In the genomic region with DNA sequence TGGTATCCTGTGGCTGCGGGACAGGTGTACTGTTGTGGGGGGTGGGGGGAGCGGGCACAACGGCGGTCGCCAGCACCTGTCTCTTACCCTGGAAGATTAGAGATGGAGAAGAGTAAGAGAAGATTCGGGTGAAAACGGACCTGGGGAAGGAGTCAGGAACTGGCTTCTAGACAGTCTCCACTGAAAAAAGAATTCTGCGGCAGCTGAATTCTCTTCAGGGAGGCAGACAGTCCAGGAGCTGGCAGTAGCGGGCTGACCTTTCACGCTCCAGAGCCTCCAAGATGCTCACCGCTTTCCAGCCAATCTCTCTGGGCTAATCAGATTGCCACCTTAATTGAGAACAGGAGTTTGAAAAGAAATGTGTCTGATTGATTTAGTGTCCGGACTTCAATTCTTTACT, we compare ENCODE assay signal across 7 mouse cellular contexts. TPM values are rescaled to one million over a fixed set of nuclear protein-coding genes. Genes with fewer than 3 reads are reported as not detected.
DNase-seq lines count a peak whose midpoint lies in the region; ATAC-seq and TF ChIP-seq lines count a peak whose summit lies in the region.

No protein-coding gene starts in this region.

- H3K4me1 ChIP-seq in kidney, embryonic 16.5 days (ENCODE audit: insufficient read depth, low read length) = peaks cover 13% of the 10 kb centered on the region
- H3K4me1 ChIP-seq in hindbrain, embryonic 14.5 days (replicated peaks; ENCODE audit: control insufficient read depth, insufficient read depth, low read length) = peaks cover 30% of the 10 kb centered on the region
- peaks cover 27% of the 10 kb centered on the region for H3K4me1 ChIP-seq in olfactory bulb, adult 2 months (ENCODE audit: control insufficient read depth, insufficient read depth, low read length)
- H3K4me1 ChIP-seq in intestine, postnatal 0 days (replicated peaks; ENCODE audit: control insufficient read depth, insufficient read depth, low read length) = no peaks in the 10 kb centered on the region

- no peaks in the 10 kb centered on the region for H3K27me3 ChIP-seq in kidney, embryonic 16.5 days (ENCODE audit: insufficient read depth, low read length)
- no peaks in the 10 kb centered on the region for H3K27me3 ChIP-seq in hindbrain, embryonic 14.5 days (ENCODE audit: control insufficient read depth, insufficient read depth, low read length)
- no peaks in the 10 kb centered on the region for H3K27me3 ChIP-seq in intestine, postnatal 0 days (replicated peaks; ENCODE audit: control insufficient read depth, insufficient read depth, low read length)

- WGBS in kidney, embryonic 16.5 days = 59% methylated on average over 12 of the region's 12 CpGs
- 46% methylated on average over 12 of the region's 12 CpGs for WGBS in hindbrain, embryonic 14.5 days
- WGBS in olfactory bulb, adult 2 months = 63% methylated on average over 12 of the region's 12 CpGs
- 83% methylated on average over 12 of the region's 12 CpGs for WGBS in intestine, postnatal 0 days

- no peak for DNase-seq in kidney, postnatal 25 days
- DNase-seq in cerebellum, adult 18-20 months = peak; percentile 84 to 92
- no peak for DNase-seq in hindbrain, embryonic 14.5 days (ENCODE audit: low spot score)
- no peak for DNase-seq in gastrocnemius, postnatal 14 days

- no peak for TF ChIP-seq POLR2A in olfactory bulb, adult 2 months (IDR thresholded peaks at IDR 0.05; ENCODE audit: insufficient read depth, low read depth, low read length)

- H3K36me3 ChIP-seq in kidney, embryonic 16.5 days (ENCODE audit: insufficient read depth, low read length) = no peaks in the 10 kb centered on the region
- H3K36me3 ChIP-seq in hindbrain, embryonic 14.5 days (replicated peaks; ENCODE audit: control insufficient read depth, insufficient read depth) = no peaks in the 10 kb centered on the region
- no peaks in the 10 kb centered on the region for H3K36me3 ChIP-seq in intestine, postnatal 0 days (ENCODE audit: control insufficient read depth, insufficient read depth)

- H3K9ac ChIP-seq in kidney, embryonic 16.5 days (replicated peaks; ENCODE audit: low read length) = no peak overlapping the region
- H3K9ac ChIP-seq in hindbrain, embryonic 14.5 days = no peak overlapping the region
- H3K9ac ChIP-seq in intestine, postnatal 0 days (ENCODE audit: low read depth, low read length) = no peak overlapping the region

- intact Hi-C loops in gastrocnemius, postnatal 14 days (cut with DNase I; ENCODE audit: low total_unique reads) = no loop called here

- H3K27ac ChIP-seq in kidney, embryonic 16.5 days (ENCODE audit: low read length) = no peak overlapping the region
- H3K27ac ChIP-seq in hindbrain, embryonic 14.5 days = peak overlapping the region; percentile 41; the same call in 1 of the 2 replicates
- peak overlapping the region; percentile 41 for H3K27ac ChIP-seq in olfactory bulb, adult 2 months (ENCODE audit: insufficient read depth, low read depth, low read length)
- H3K27ac ChIP-seq in intestine, postnatal 0 days (ENCODE audit: low read depth, low read length) = no peak overlapping the region

- H3K4me2 ChIP-seq in kidney, embryonic 16.5 days (replicated peaks; ENCODE audit: low read depth, low read length) = peak overlapping the region; percentile 32; the same call in 1 of the 2 replicates
- 0 out of 2 replicates have a peak overlapping the region, but pooled peaks have one; percentile 2 for H3K4me2 ChIP-seq in hindbrain, embryonic 14.5 days (replicated peaks)
- H3K4me2 ChIP-seq in intestine, postnatal 0 days (replicated peaks; ENCODE audit: low read depth) = no peak overlapping the region

- H3K4me3 ChIP-seq in kidney, embryonic 16.5 days (ENCODE audit: low read length) = no peak overlapping the region
- H3K4me3 ChIP-seq in hindbrain, embryonic 14.5 days (replicated peaks; ENCODE audit: low read length) = no peak overlapping the region
- no peak overlapping the region for H3K4me3 ChIP-seq in olfactory bulb, adult 2 months (ENCODE audit: insufficient read depth, low read depth, low read length)
- H3K4me3 ChIP-seq in intestine, postnatal 0 days (ENCODE audit: low read depth, low read length) = no peak overlapping the region

- ATAC-seq in kidney, embryonic 16.5 days (ENCODE audit: low FRiP score, low TSS enrichment) = no peak
- peak; percentile 58; the same call in 1 of the 2 replicates for ATAC-seq in hindbrain, embryonic 14.5 days (ENCODE audit: low FRiP score)
- no peak for ATAC-seq in intestine, postnatal 0 days

- H3K9me3 ChIP-seq in kidney, embryonic 16.5 days (ENCODE audit: low read length) = no peaks in the 10 kb centered on the region
- no peaks in the 10 kb centered on the region for H3K9me3 ChIP-seq in hindbrain, embryonic 14.5 days (ENCODE audit: control insufficient read depth, low read length)
- no peaks in the 10 kb centered on the region for H3K9me3 ChIP-seq in intestine, postnatal 0 days (ENCODE audit: control insufficient read depth)

- TF ChIP-seq CTCF in olfactory bulb, adult 2 months (IDR thresholded peaks at IDR 0.05; ENCODE audit: insufficient read depth, low read depth, low read length) = no peak
- no peak for TF ChIP-seq CTCF in intestine, postnatal 0 days (IDR thresholded peaks at IDR 0.05; ENCODE audit: low read depth)

RNA-seq across cellular contexts. Expression of a gene that starts 30.0 kb away (rescaled TPM):
- 3.4 and 3.9 TPM in 2 replicates for polyA plus RNA-seq in kidney, embryonic 16.5 days (2015; fragmentation: Nextera tagmentation; extraction: Ambion mirVana)
- polyA plus RNA-seq in hindbrain, embryonic 14.5 days (2014; fragmentation: Nextera tagmentation; extraction: Ambion mirVana) = 35.9 and 36.7 TPM in 2 replicates
- polyA plus RNA-seq in olfactory bulb, adult 2 months (2012; ENCODE audit: insufficient read depth, insufficient read length, low replicate concordance, missing spikeins) = not detected in 2 replicates
- polyA plus RNA-seq in intestine, postnatal 0 days (2015; fragmentation: Nextera tagmentation; extraction: Ambion mirVana) = 3.2 and 3.9 TPM in 2 replicates
- total RNA-seq in gastrocnemius, postnatal 14 days (2021) = 1 to 10 TPM; 3.1 to 4.4 TPM

RNA-seq across cellular contexts. Expression of a gene that starts 54.0 kb away (rescaled TPM):
- polyA plus RNA-seq in kidney, embryonic 16.5 days (2015; fragmentation: Nextera tagmentation; extraction: Ambion mirVana) = 2.5 and 2.7 TPM in 2 replicates
- polyA plus RNA-seq in hindbrain, embryonic 14.5 days (2014; fragmentation: Nextera tagmentation; extraction: Ambion mirVana) = 3.3 and 3.9 TPM in 2 replicates
- not detected in 2 replicates for polyA plus RNA-seq in olfactory bulb, adult 2 months (2012; ENCODE audit: insufficient read depth, insufficient read length, low replicate concordance, missing spikeins)
- polyA plus RNA-seq in intestine, postnatal 0 days (2015; fragmentation: Nextera tagmentation; extraction: Ambion mirVana) = 1.0 and 1.3 TPM in 2 replicates
- under 1 TPM; 0.29 to 0.31 TPM for total RNA-seq in gastrocnemius, postnatal 14 days (2021)

Comparison
In these comparisons a context has a peak if more than half of its experiments do, and no peak if none do; other contexts are left out.
1. H3K27ac ChIP-seq: peak in hindbrain, embryonic 14.5 days (single experiment) and olfactory bulb, adult 2 months (single experiment); none in kidney, embryonic 16.5 days (single experiment) and intestine, postnatal 0 days (single experiment).
2. DNase-seq: peak in cerebellum, adult 18-20 months (2 of 2); none in kidney, postnatal 25 days (0 of 2), hindbrain, embryonic 14.5 days (single experiment) and gastrocnemius, postnatal 14 days (single experiment).